In genomic region chr2:131344449-131344848, GRCm38 (mm10) we compare ENCODE assay signal across 11 mouse cellular contexts. TPM values are rescaled to one million over a fixed set of nuclear protein-coding genes. Genes with fewer than 3 reads are reported as not detected.
DNase-seq lines count a peak whose midpoint lies in the region; ATAC-seq and TF ChIP-seq lines count a peak whose summit lies in the region.
"Had no signal": no experiment of that assay in that cellular context is flagged by ENCODE, and none has a peak within 500 bp of the region (broad histone marks: within the 10 kb centered on the region; RNA-seq: fewer than 3 reads in every experiment).

No protein-coding gene starts in this region.

- H3K27me3 ChIP-seq in forebrain, postnatal 0 days (ENCODE audit: insufficient read depth, low read length), result no peaks in the 10 kb centered on the region
- H3K27me3 ChIP-seq in forebrain, embryonic 11.5 days (ENCODE audit: control insufficient read depth, insufficient read depth, low read length), result no peaks in the 10 kb centered on the region
- H3K27me3 ChIP-seq in lung, embryonic 14.5 days (ENCODE audit: insufficient read depth, low read length), result no peaks in the 10 kb centered on the region
- no peaks in the 10 kb centered on the region for H3K27me3 ChIP-seq in midbrain, embryonic 16.5 days (ENCODE audit: control insufficient read depth, insufficient read depth, low read depth, low read length)
- H3K27me3 ChIP-seq: neural tube, embryonic 12.5 days had no signal

- peak; percentile 13 for DNase-seq in forebrain, postnatal 0 days
- no peak for DNase-seq in forebrain, embryonic 11.5 days (ENCODE audit: low spot score)
- DNase-seq in lung, embryonic 14.5 days, result peak; percentile 30
- no peak for DNase-seq in lung, postnatal 25 days (ENCODE audit: low spot score)
- DNase-seq in cerebellum, postnatal 36 days, result peak; percentile 60 to 61
- DNase-seq in layer of hippocampus, postnatal 10 days (ENCODE audit: low spot score in 2 of 2), result peak; percentile 43 to 54
- DNase-seq in spleen, postnatal 36 days (ENCODE audit: low spot score in 2 of 2), result no peak

- WGBS in forebrain, postnatal 0 days, result 38% methylated on average over 3 of the region's 3 CpGs
- 72% methylated on average over 3 of the region's 3 CpGs for whole genome bisulfite sequencing in forebrain, embryonic 11.5 days
- 65% methylated on average over 3 of the region's 3 CpGs for WGBS in lung, embryonic 14.5 days
- WGBS in midbrain, embryonic 16.5 days, result 69% methylated on average over 3 of the region's 3 CpGs

- no peaks in the 10 kb centered on the region for H3K4me1 ChIP-seq in forebrain, postnatal 0 days (ENCODE audit: insufficient read depth)
- no peaks in the 10 kb centered on the region for H3K4me1 ChIP-seq in forebrain, embryonic 11.5 days (replicated peaks; ENCODE audit: control insufficient read depth, insufficient read depth, low read length)
- H3K4me1 ChIP-seq in lung, embryonic 14.5 days (ENCODE audit: insufficient read depth), result no peaks in the 10 kb centered on the region
- peaks cover 12% of the 10 kb centered on the region; the same call in 1 of the 2 replicates for H3K4me1 ChIP-seq in midbrain, embryonic 16.5 days (ENCODE audit: control insufficient read depth, insufficient read depth, low read length)
- H3K4me1 ChIP-seq: neural tube, embryonic 12.5 days had no signal

- no peak overlapping the region for H3K4me3 ChIP-seq in forebrain, postnatal 0 days (ENCODE audit: low read depth, low read length)
- no peak overlapping the region for H3K4me3 ChIP-seq in forebrain, embryonic 11.5 days (ENCODE audit: low read depth, low read length)
- no peak overlapping the region for H3K4me3 ChIP-seq in lung, embryonic 14.5 days (ENCODE audit: low read depth, low read length)
- no peak overlapping the region for H3K4me3 ChIP-seq in midbrain, embryonic 16.5 days (ENCODE audit: low read depth, low read length)
- H3K4me3 ChIP-seq: forebrain, embryonic 10.5 days; hindbrain, embryonic 10.5 days; neural tube, embryonic 12.5 days had no signal

- no peak for ATAC-seq in forebrain, postnatal 0 days
- no peak for ATAC-seq in forebrain, embryonic 11.5 days (replicated peaks; ENCODE audit: low FRiP score)
- no peak for ATAC-seq in lung, embryonic 14.5 days (ENCODE audit: insufficient read depth)
- no peak for ATAC-seq in midbrain, embryonic 16.5 days

- no peak overlapping the region; the same call in 1 of the 2 replicates for H3K27ac ChIP-seq in forebrain, postnatal 0 days (ENCODE audit: low read depth, low read length)
- no peak overlapping the region for H3K27ac ChIP-seq in forebrain, embryonic 11.5 days (ENCODE audit: low read depth, low read length)
- H3K27ac ChIP-seq in lung, embryonic 14.5 days (ENCODE audit: low read depth), result peak overlapping the region; percentile 44
- no peak overlapping the region for H3K27ac ChIP-seq in midbrain, embryonic 16.5 days (ENCODE audit: low read length)
- H3K27ac ChIP-seq: forebrain, embryonic 10.5 days; hindbrain, embryonic 10.5 days; neural tube, embryonic 12.5 days had no signal

- no peak for TF ChIP-seq CTCF in forebrain, postnatal 0 days (IDR thresholded peaks at IDR 0.05; ENCODE audit: low read depth)
- TF ChIP-seq CTCF in lung, embryonic 14.5 days (IDR thresholded peaks at IDR 0.05; ENCODE audit: low read depth), result no peak

- H3K36me3 ChIP-seq in forebrain, postnatal 0 days (ENCODE audit: insufficient read depth), result no peaks in the 10 kb centered on the region
- H3K36me3 ChIP-seq in forebrain, embryonic 11.5 days (ENCODE audit: control insufficient read depth, insufficient read depth, low read length), result no peaks in the 10 kb centered on the region
- H3K36me3 ChIP-seq in lung, embryonic 14.5 days (ENCODE audit: insufficient read depth), result no peaks in the 10 kb centered on the region
- no peaks in the 10 kb centered on the region for H3K36me3 ChIP-seq in midbrain, embryonic 16.5 days (ENCODE audit: control insufficient read depth, insufficient read depth, low read length)
- H3K36me3 ChIP-seq: forebrain, embryonic 10.5 days; hindbrain, embryonic 10.5 days; neural tube, embryonic 12.5 days had no signal

- H3K9me3 ChIP-seq in forebrain, postnatal 0 days (ENCODE audit: low read length), result no peaks in the 10 kb centered on the region
- no peaks in the 10 kb centered on the region for H3K9me3 ChIP-seq in forebrain, embryonic 11.5 days (ENCODE audit: control insufficient read depth, low read length)
- H3K9me3 ChIP-seq in lung, embryonic 14.5 days (ENCODE audit: low read depth, low read length), result no peaks in the 10 kb centered on the region
- no peaks in the 10 kb centered on the region for H3K9me3 ChIP-seq in midbrain, embryonic 16.5 days (replicated peaks; ENCODE audit: control insufficient read depth, low read length, poor library complexity, severe bottlenecking)
- H3K9me3 ChIP-seq: forebrain, embryonic 10.5 days; hindbrain, embryonic 10.5 days; neural tube, embryonic 12.5 days had no signal

- no peak overlapping the region for H3K9ac ChIP-seq in forebrain, postnatal 0 days
- H3K9ac ChIP-seq in forebrain, embryonic 11.5 days (ENCODE audit: low read length), result no peak overlapping the region
- H3K9ac ChIP-seq in lung, embryonic 14.5 days, result no peak overlapping the region
- H3K9ac ChIP-seq in midbrain, embryonic 16.5 days (ENCODE audit: low read depth, low read length), result no peak overlapping the region
- H3K9ac ChIP-seq: neural tube, embryonic 12.5 days had no signal

- H3K4me2 ChIP-seq in forebrain, postnatal 0 days (ENCODE audit: low read depth), result no peak overlapping the region
- no peak overlapping the region for H3K4me2 ChIP-seq in forebrain, embryonic 11.5 days (ENCODE audit: low read depth, low read length, severe bottlenecking)
- no peak overlapping the region for H3K4me2 ChIP-seq in lung, embryonic 14.5 days
- H3K4me2 ChIP-seq in midbrain, embryonic 16.5 days (ENCODE audit: low read length), result no peak overlapping the region
- H3K4me2 ChIP-seq: neural tube, embryonic 12.5 days had no signal

RNA-seq across cellular contexts. Expression of gene Rnf24, which starts 8.2 kb away (rescaled TPM):
- 19.5 and 24.4 TPM in 2 replicates for total RNA-seq in forebrain, postnatal 0 days (2014; rRNA removed)
- 8.7 and 11.8 TPM in 2 replicates for polyA plus RNA-seq in forebrain, postnatal 0 days (2015; fragmentation: Nextera tagmentation; extraction: Ambion mirVana)
- 8.3 and 9.3 TPM in 2 replicates for polyA plus RNA-seq in forebrain, embryonic 11.5 days (2014; fragmentation: Nextera tagmentation; extraction: Ambion mirVana)
- 3.8 and 5.3 TPM in 2 replicates for polyA plus RNA-seq in lung, embryonic 14.5 days (2014; fragmentation: Nextera tagmentation; extraction: Ambion mirVana)
- 10 to 100 TPM; 29.8 to 30.8 TPM for total RNA-seq in layer of hippocampus, postnatal 10 days (2021)
- polyA plus RNA-seq in midbrain, embryonic 16.5 days (2015; fragmentation: Nextera tagmentation; extraction: Ambion mirVana), result 20.1 and 21.1 TPM in 2 replicates

Comparison
In these comparisons a context has a peak if more than half of its experiments do, and no peak if none do; other contexts are left out.
1. DNase-seq: peak in forebrain, postnatal 0 days (single experiment), lung, embryonic 14.5 days (single experiment), cerebellum, postnatal 36 days (2 of 2) and layer of hippocampus, postnatal 10 days (2 of 2); none in forebrain, embryonic 11.5 days (single experiment), lung, postnatal 25 days (single experiment) and spleen, postnatal 36 days (0 of 2).